In the genomic region with DNA sequence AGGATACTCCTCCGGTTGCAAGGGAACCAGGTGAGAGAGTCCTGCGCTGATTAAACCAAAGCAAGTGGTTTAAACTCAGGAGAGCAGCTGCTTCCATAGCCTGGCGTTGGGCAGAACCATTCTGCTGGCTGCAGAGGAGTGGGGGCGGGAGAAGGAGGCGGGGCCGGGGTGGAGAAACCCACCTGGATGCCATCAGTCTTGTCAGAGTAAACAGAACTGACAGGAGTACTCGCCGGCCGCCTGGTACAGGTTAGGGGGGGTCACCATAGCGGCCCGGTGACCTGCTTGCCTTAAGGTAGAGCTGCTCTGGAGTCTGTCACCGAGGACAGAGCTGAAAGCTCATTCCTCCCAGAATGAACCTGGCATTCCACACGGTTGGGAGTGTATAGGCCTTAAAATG, we compare ENCODE assay signal across 17 mouse cellular contexts. TPM values are rescaled to one million over a fixed set of nuclear protein-coding genes. Genes with fewer than 3 reads are reported as not detected.
A peak's percentile ranks its signal among the peaks of the same experiment; 100 is the strongest.
DNase-seq lines count a peak whose midpoint lies in the region; ATAC-seq lines count a peak whose summit lies in the region.
"Had no signal": no experiment of that assay in that cellular context is flagged by ENCODE, and none has a peak within 500 bp of the region (broad histone marks: within the 10 kb centered on the region; RNA-seq: fewer than 3 reads in every experiment).

No protein-coding gene starts in this region.

- no peak overlapping the region for H3K9ac ChIP-seq in heart, embryonic 15.5 days
- no peak overlapping the region for H3K9ac ChIP-seq in limb, embryonic 12.5 days (replicated peaks)
- H3K9ac ChIP-seq: hindbrain, embryonic 14.5 days; liver, embryonic 15.5 days had no signal

- peaks cover 6% of the 10 kb centered on the region for H3K4me1 ChIP-seq in heart, embryonic 15.5 days (replicated peaks)
- H3K4me1 ChIP-seq in limb, embryonic 12.5 days (replicated peaks), result peaks cover 17% of the 10 kb centered on the region
- H3K4me1 ChIP-seq: liver, embryonic 15.5 days had no signal

- no peak overlapping the region for H3K27ac ChIP-seq in heart, embryonic 15.5 days
- H3K27ac ChIP-seq in limb, embryonic 12.5 days, result peak overlapping the region; percentile 51; the same call in 1 of the 2 replicates
- H3K27ac ChIP-seq: forebrain, embryonic 10.5 days; hindbrain, embryonic 14.5 days; left cerebral cortex, adult 2 months; liver, embryonic 15.5 days; macrophage had no signal

- H3K36me3 ChIP-seq in heart, embryonic 15.5 days, result no peaks in the 10 kb centered on the region
- H3K36me3 ChIP-seq in limb, embryonic 12.5 days, result no peaks in the 10 kb centered on the region
- H3K36me3 ChIP-seq: forebrain, embryonic 10.5 days; liver, embryonic 15.5 days had no signal

- H3K4me2 ChIP-seq in heart, embryonic 15.5 days, result no peak overlapping the region
- peak overlapping the region; percentile 22; the same call in 1 of the 2 replicates for H3K4me2 ChIP-seq in limb, embryonic 12.5 days
- H3K4me2 ChIP-seq: hindbrain, embryonic 14.5 days; liver, embryonic 15.5 days had no signal

- H3K27me3 ChIP-seq in heart, embryonic 15.5 days, result peaks cover 40% of the 10 kb centered on the region
- peaks cover 28% of the 10 kb centered on the region for H3K27me3 ChIP-seq in limb, embryonic 12.5 days

- no peak overlapping the region for H3K4me3 ChIP-seq in heart, embryonic 15.5 days
- H3K4me3 ChIP-seq in limb, embryonic 12.5 days (replicated peaks), result no peak overlapping the region
- H3K4me3 ChIP-seq: forebrain, embryonic 10.5 days; left cerebral cortex, adult 2 months; liver, embryonic 15.5 days had no signal

- H3K9me3 ChIP-seq in heart, embryonic 15.5 days (replicated peaks), result no peaks in the 10 kb centered on the region
- H3K9me3 ChIP-seq in limb, embryonic 12.5 days, result no peaks in the 10 kb centered on the region
- H3K9me3 ChIP-seq: forebrain, embryonic 10.5 days; liver, embryonic 15.5 days had no signal

- ATAC-seq in heart, embryonic 15.5 days (replicated peaks; ENCODE audit: insufficient number of reproducible peaks, insufficient read depth, low FRiP score, low read depth), result peak; percentile 50; the same call in 1 of the 2 replicates
- 0 out of 2 replicates have a peak, but pooled peaks have one; percentile 52 for ATAC-seq in limb, embryonic 12.5 days (ENCODE audit: insufficient number of reproducible peaks, insufficient read depth, low FRiP score, low TSS enrichment, low read depth)

- DNase-seq in heart, adult 18-20 months, result no peak
- peak; percentile 33 for DNase-seq in testis, postnatal 14 days (ENCODE audit: low spot score)
- DNase-seq in testis, postnatal 10 days (ENCODE audit: low spot score), result no peak
- DNase-seq in spleen, postnatal 14 days (ENCODE audit: low spot score in 2 of 2), result no peak
- DNase-seq in ovary, postnatal 36 days (ENCODE audit: low spot score), result no peak
- DNase-seq in spleen, postnatal 4 days (ENCODE audit: low spot score in 2 of 2), result no peak
- DNase-seq: adrenal gland, postnatal 25 days; B cell, adult 2 months; cerebellum, postnatal 36 days; kidney, postnatal 14 days had no signal

- WGBS in heart, embryonic 15.5 days, result 10% methylated on average over 13 of the region's 13 CpGs
- WGBS in limb, embryonic 12.5 days, result 2% methylated on average over 13 of the region's 13 CpGs

RNA-seq across cellular contexts. Expression of a gene that starts 20.4 kb away (rescaled TPM):
- polyA plus RNA-seq in heart, embryonic 15.5 days (2015; fragmentation: Nextera tagmentation; extraction: Ambion mirVana), result 3.1 and 4.1 TPM in 2 replicates
- 1 to 10 TPM; 1.0 to 1.2 TPM for total RNA-seq in heart, adult 18-20 months (2021)
- 4.2 and 4.4 TPM in 2 replicates for polyA plus RNA-seq in limb, embryonic 12.5 days (2016; fragmentation: Nextera tagmentation; extraction: Ambion mirVana)
- total RNA-seq: left cerebral cortex, adult 2 months had no signal
- polyA plus RNA-seq: macrophage had no signal
